Mouse (Mus musculus) hindbrain, embryonic 11.5 days (tissue): Measurements from ENCODE around the gene Gm47429. TPM values are rescaled to one million over a fixed set of nuclear protein-coding genes. Genes with fewer than 3 reads are reported as not detected.

ENCODE experiments used
- ATAC-seq: fragments of 200-750 bp; cut with Nextera tagmentation; 2 replicates; pipeline ENCODE4 v1.8.0; 2017; ENCODE audit warnings: mild to moderate bottlenecking, moderate TSS enrichment, moderate library complexity; ENCODE audit not compliant: low FRiP score
- DNase-seq: peaks from one replicate; pipeline ENCODE4 v3.0.0-alpha.2; 2015; ENCODE audit warnings: low spot score
- H3K27ac ChIP-seq: fragments of 300-500 bp; sonication (generic); 2 replicates; pipeline ENCODE4 v1.5.1; 2014; ENCODE audit warnings: mild to moderate bottlenecking, low read depth, low read length
- H3K27me3 ChIP-seq: fragments of 300-500 bp; sonication (generic); 2 replicates; pipeline ENCODE4 v1.6.1; 2014; ENCODE audit warnings: mild to moderate bottlenecking, low read length, moderate library complexity, mixed read lengths; ENCODE audit not compliant: control insufficient read depth, insufficient read depth
- H3K36me3 ChIP-seq: fragments of 300-500 bp; sonication (generic); 2 replicates; pipeline ENCODE4 v1.6.1; 2014; ENCODE audit warnings: mild to moderate bottlenecking, low read length, moderate library complexity, mixed read lengths; ENCODE audit not compliant: control insufficient read depth, insufficient read depth
- H3K4me1 ChIP-seq: fragments of 300-500 bp; sonication (generic); replicated peaks from 2 replicates; pipeline ENCODE4 v1.6.1; 2014; ENCODE audit warnings: low read length, mixed read lengths; ENCODE audit not compliant: control insufficient read depth, insufficient read depth
- H3K4me2 ChIP-seq: fragments of 300-500 bp; sonication (generic); replicated peaks from 2 replicates; pipeline ENCODE4 v1.6.1; 2014; ENCODE audit warnings: mild to moderate bottlenecking, low read depth, low read length
- H3K4me3 ChIP-seq: fragments of 300-500 bp; sonication (generic); 2 replicates; pipeline ENCODE4 v1.5.1; 2014; ENCODE audit warnings: low read depth, low read length
- H3K9ac ChIP-seq: fragments of 300-500 bp; sonication (generic); 2 replicates; pipeline ENCODE4 v1.6.1; 2014; ENCODE audit warnings: low read depth, low read length
- H3K9me3 ChIP-seq: fragments of 300-500 bp; sonication (generic); 2 replicates; pipeline ENCODE4 v1.6.1; 2016; ENCODE audit warnings: low read length; ENCODE audit not compliant: control insufficient read depth
- WGBS: fragments of 180-500 bp; shearing (Covaris S2); extraction: QIAGEN DNeasy Blood & Tissue Kit; methylation state at CpG from one replicate; pipeline ENCODE4 v1.1.7; 2014; 5-methylcytosine and 5-hydroxymethylcytosine counted together
- polyA plus RNA-seq: library from polyadenylated mRNA; unstranded; fragments of >200 nt; fragmentation: Nextera tagmentation; extraction: Ambion mirVana; gene quantifications from 2 replicates; pipeline ENCODE4 v1.2.1, GENCODE M21; 2014

The Gm47429 gene
- polyA plus RNA-seq, 1 experiment from 2014 or later, result not detected

GRCm38 (mm10) chr13:50424517-50424916 lies 19.2 kb downstream of the Gm47429 start:
- 88% methylated on average over 2 of the region's 2 CpGs for WGBS
- Histone ChIP-seq H3K9me3 (no peaks in the 10 kb centered on the region), H3K4me1 (no peaks in the 10 kb centered on the region), H3K9ac (no peak overlapping the region), H3K4me2 (no peak overlapping the region), H3K4me3 (no peak overlapping the region), H3K36me3 (peaks cover 11% of the 10 kb centered on the region; the same call in 1 of the 2 replicates), H3K27ac (no peak overlapping the region), H3K27me3 (no peaks in the 10 kb centered on the region)
- no peak for DNase-seq
- ATAC-seq, result no peak

GRCm38 (mm10) chr13:50423625-50424209 lies 20.0 kb downstream of the Gm47429 start:
- 87% methylated on average over 8 of the region's 8 CpGs for WGBS
- H3K4me3 ChIP-seq, result no peak overlapping the region
- no peaks in the 10 kb centered on the region for H3K27me3 ChIP-seq
- no peaks in the 10 kb centered on the region for H3K9me3 ChIP-seq
- no peak overlapping the region for H3K9ac ChIP-seq
- no peak for DNase-seq
- ATAC-seq, result no peak
- H3K27ac ChIP-seq, result no peak overlapping the region
- no peak overlapping the region for H3K4me2 ChIP-seq
- no peaks in the 10 kb centered on the region for H3K4me1 ChIP-seq
- peaks cover 11% of the 10 kb centered on the region; the same call in 1 of the 2 replicates for H3K36me3 ChIP-seq

GRCm38 (mm10) chr13:50418421-50418820 lies 25.3 kb downstream of the Gm47429 start:
- H3K9me3 ChIP-seq, result no peaks in the 10 kb centered on the region
- no peaks in the 10 kb centered on the region for H3K36me3 ChIP-seq
- peak overlapping the region; percentile 87; the same call in 1 of the 2 replicates for H3K9ac ChIP-seq
- no peaks in the 10 kb centered on the region for H3K4me1 ChIP-seq
- ATAC-seq, result no peak
- no peak overlapping the region for H3K27ac ChIP-seq
- peak overlapping the region; percentile 71 for H3K4me2 ChIP-seq
- H3K4me3 ChIP-seq, result peak overlapping the region; percentile 85
- 50% methylated on average over 3 of the region's 3 CpGs for WGBS
- DNase-seq, result peak; percentile 8
- H3K27me3 ChIP-seq, result no peaks in the 10 kb centered on the region

- 12% methylated on average over 35 of the region's 35 CpGs for WGBS
- DNase-seq (peak; percentile 83), ATAC-seq (peak; percentile 98)
- Histone ChIP-seq H3K4me3 (peak within 1 kb of the TSS; percentile 85), H3K4me1 (no peaks in the 10 kb centered on the region), H3K9me3 (no peaks in the 10 kb centered on the region), H3K27ac (no peak within 1 kb of the TSS), H3K4me2 (peak within 1 kb of the TSS; percentile 71), H3K27me3 (no peaks in the 10 kb centered on the region), H3K36me3 (no peaks in the 10 kb centered on the region), H3K9ac (peak within 1 kb of the TSS; percentile 87)
These were observed 26.1 kb downstream of the Gm47429 start, which contains the start of gene Fbxw17 for GRCm38 (mm10) chr13:50417389-50418183. Gene Fbxw17 (plus strand): TSS chr13:50417864.

Other genes with a start within 250 kb of the Gm47429 start
- not detected in 2 replicates for gene Gm906, start 193.6 kb downstream of the Gm47429 start, polyA plus RNA-seq
- 34.9 and 36.4 TPM in 2 replicates for gene Fbxw17, start 26.0 kb downstream of the Gm47429 start, polyA plus RNA-seq
- not detected in 2 replicates for gene Nutm2, start 23.4 kb upstream of the Gm47429 start, polyA plus RNA-seq
- not detected in 2 replicates for gene Gm904, start 199.3 kb upstream of the Gm47429 start, polyA plus RNA-seq